Mouse (Mus musculus) cerebellum, adult 9-10 months (tissue): ENCODE measurements around the gene Slc9a2.
"Not testable (repeated sequence)": the region's sequence is repeated elsewhere in the genome, so short reads cannot be mapped to it uniquely, and the experiment has no call there.

Experiments
- DNase-seq: peaks from one replicate; pipeline ENCODE4 v3.0.0; 2022

Gene Slc9a2

DNA sequence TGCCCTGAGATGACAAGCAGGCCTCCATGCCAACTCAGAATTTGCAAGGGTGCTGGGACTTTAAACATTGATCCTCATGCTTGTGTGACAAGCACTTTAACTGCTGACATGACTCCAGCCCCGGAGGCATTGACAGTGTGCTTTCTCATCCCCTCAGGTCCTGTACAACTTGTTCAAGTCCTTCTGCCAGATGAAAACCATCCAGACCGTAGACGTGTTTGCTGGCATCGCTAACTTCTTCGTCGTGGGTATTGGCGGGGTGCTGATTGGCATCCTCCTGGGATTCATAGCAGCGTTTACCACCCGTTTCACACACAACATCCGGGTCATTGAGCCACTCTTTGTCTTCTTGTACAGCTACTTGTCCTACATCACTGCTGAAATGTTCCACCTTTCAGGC lies 45.7 kb downstream of the Slc9a2 start:
- no peak for DNase-seq

DNA sequence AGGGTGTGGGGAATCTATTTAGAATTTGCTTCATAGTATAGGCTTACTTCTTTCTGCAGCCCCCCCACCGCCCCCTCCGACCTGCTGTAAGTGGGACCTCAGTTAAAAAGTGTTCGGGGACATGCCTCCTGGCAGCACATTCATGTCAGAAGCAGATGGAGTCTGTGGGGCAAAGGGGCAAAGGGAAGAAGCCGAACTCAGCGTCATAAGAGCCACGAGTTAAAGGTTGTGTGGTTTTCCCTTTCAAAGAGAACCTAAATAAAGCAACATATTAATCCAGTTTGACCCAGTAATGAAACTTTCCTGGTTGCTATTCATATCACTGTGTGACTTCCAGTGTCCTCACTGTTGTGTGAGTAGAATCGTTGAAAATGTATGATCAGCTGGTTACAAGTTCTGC lies 47.0 kb downstream of the Slc9a2 start:
- DNase-seq, result no peak

DNA sequence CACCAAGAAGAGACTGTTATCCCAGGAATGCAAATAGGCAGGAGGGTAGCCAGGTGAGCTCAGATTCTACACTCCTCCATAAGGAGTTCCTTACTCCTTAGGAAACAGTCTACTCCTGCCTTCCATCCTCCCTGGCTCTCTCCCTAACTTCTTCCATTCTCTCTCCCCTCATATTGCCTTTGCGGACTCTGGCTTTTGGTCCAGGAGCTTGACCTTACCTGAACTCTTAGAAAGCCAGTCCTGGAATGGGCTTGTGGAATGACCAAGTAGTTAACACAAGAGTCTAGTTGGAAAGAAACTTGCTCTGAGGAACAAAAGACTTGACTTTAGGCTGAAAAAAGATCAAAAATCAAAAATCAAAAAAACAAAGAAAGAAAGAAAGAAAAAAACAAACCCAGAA lies 48.3 kb downstream of the Slc9a2 start:
- no peak for DNase-seq

DNA sequence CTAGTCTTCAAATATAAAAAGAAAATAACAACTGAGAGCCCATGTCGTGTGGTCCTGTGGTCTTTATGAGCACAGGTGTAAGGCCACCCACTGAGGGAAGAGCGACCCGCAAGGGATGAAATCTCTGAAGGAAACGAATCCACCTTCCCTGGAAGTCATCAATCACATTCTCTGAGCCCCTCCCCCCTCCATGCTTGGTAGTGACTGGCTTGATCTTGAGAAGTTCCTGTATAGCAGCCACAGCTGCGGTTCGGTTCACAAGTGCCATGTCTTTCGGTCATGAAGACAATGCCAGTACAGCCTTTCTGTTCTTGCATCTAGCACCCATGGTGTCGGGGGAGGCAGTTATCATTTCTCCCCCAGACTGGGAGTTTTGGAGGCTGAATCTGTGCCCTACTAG lies 57.3 kb downstream of the Slc9a2 start:
- no peak for DNase-seq

DNA sequence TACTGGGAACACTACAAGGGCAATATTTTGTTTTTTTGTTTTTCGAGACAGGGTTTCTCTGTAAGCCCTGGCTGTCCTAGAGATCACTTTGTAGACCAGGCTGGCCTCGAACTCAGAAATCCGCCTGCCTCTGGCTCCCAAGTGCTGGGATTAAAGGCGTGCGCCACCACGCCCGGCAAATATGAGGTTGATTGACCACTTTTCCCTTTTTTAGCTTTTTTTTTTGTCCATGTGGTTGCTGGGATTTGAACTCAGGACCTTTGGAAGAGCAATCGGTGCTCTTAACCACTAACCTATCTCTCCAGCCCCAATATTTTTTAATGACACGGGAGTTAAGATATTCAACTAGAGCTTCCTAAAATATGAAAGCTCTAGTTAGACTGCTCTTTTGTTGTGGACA lies 57.9 kb downstream of the Slc9a2 start:
- not testable (repeated sequence) for DNase-seq

DNA sequence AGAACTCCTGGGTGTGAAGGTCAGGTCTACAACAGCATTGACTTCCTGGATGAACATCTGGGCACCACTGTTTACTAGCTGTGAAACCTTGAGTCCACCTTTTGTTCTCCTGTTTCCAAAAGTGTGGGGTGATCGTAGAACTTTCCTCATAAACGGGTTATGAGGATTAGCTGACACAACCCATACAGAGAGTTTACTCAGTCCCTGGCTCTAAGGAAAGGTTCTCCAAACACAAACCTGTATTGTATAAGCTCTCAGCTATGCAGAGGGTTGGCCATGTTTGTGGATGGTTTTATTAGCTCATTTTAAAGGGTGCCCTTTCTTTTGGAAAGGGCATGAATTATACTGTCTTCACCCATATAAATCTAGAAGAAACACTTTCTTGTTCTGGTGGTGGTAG lies 60.4 kb downstream of the Slc9a2 start:
- no peak for DNase-seq

DNA sequence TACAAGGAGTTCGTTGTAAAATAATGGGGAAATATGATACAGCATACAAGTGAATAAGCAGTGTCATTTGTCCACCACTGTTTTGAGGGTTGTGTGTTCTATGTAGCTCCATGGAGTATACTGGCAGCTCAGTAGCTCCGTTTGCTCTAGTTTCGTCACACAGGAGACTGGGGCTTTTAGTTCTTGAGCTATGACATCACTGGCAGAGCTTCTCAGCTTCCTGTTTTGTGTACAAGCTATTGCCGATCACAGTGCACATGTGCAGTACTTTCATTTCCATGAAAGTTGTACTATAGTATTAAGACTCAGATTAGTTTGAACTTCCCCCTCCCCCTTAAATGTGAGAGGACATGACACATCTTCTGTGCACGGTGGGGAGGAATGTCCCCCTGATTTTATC lies 65.7 kb downstream of the Slc9a2 start:
- no peak for DNase-seq

DNA sequence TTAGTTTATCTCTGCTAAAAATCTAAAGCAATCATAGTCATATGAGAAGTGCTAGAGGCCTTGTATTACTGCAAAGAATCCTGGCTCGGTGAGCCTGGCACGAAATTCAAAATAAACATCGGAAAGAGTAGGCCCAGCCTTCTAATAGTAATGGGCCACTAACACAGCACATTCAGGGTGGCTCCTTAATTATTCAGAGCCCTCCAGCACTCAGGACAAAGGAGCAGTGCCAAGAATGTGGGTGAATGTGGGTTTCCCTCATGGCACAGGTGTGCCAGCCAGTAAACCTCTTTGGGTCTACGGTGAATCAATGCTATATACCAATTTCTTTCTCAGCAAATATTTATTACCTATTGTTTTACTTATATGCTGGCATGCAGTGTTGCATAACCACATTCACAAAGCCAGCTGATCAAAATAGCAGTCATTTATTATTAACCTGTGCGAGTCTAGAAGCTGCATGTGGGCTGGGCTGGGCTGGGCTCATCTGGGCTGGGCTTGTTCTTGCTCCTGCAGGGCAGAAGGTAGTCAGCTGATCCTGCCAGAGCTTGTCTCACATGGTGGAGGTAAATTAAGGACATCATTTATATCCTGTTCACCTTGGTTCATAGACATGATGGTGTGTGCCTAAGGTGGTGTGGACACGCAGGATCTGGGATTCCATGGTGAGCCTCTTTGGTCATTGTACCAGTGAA lies 79.5 kb downstream of the Slc9a2 start:
- DNase-seq, result no peak

DNA sequence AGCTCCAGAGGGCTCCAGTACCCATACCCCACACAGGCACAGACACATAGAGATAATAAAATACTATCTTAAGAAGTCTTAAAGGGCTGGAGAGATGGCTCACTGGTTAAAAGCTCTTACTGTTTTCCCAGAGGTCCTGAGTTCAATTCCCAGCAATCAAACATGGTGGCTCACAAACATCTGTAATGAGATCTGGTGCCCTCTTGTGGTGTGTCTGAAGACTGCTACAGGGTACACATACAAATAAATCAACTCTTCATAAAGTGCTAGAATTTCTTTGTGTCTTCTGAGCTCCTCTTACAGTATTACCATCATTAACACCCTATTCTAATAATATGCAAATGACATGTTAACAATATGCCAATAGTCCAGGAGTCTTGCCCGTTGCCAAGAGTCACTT lies 83.7 kb downstream of the Slc9a2 start:
- DNase-seq, result no peak

DNA sequence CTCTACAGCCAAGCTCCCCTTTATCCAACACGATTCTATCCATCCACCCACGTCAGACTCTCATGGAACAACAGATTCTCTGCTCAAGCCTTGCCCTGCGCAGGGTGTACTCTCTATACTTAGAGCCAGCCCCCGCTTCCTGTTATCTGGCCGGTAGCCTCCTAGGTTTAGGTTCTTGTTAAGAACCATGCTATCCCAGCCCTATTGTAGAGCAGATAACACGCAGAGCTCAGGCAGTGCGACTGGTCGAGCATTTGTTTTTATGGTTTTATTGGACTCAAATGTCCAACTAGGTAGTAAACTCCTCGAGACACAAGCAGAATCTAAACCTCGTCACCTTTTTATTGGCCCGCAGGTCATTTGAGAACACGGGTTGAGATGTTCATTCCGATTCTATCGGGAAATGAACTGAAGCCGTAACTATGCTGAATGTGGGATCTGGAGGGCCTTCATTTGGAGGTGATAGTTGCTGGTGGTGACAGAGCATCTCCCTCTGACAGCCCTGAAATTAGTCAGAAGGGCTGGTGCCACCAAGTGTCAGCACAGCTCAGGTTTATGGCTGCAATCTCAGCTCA lies 84.4 kb downstream of the Slc9a2 start:
- no peak for DNase-seq

DNA sequence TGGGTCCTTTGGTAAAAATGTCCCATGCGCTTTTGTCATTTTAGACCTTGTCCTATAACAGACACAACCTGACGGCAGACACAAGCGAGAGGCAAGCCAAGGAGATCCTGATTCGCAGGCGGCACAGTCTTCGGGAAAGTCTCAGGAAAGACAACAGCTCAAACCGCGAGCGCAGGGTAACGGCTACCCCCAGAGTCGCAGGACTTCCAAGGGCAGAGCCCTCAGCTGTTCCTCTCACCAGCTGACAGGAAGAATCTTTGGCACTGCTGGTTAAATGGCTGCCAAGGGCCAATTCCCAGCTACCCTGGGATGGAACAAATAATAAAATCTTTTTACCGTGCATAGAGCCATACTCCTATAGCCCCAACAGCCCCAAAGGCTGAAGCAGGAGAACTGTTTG lies 85.1 kb downstream of the Slc9a2 start:
- no peak for DNase-seq

DNA sequence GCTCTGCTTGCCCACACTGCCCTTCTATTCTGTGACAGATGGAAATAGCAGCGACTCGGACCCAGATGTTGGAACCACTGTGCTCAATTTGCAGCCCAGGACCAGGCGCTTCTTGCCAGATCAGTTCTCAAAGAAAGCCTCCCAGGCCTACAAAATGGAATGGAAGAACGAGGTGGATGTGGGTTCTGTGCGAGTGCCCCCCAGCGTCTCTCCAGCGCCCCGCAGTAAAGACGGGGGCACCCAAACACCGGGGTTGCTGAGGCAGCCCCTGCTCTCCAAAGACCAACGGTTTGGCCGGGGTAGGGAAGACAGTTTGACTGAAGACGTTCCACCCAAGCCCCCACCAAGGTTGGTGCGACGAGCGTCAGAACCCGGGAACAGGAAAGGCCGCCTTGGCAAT lies 87.2 kb downstream of the Slc9a2 start:
- DNase-seq, result no peak

DNA sequence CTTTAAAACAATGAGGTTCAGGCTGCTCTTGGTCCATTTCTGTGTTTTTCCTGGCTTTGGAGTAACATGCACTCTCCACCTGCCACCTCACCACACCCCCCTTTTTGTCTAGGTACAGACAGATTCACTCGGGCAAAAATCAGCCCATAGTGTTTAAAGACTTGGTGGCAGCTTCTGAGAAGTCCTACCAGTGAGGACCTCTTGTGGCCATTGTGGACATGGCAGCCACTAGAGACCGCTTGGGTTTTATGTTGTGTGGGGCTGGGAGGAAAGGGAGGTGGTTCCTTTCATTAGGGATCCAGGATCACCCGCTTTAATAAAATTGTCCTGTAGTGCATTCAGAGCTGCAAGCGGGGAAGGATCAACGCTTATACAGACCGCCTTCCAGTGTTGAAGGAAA lies 88.2 kb downstream of the Slc9a2 start:
- DNase-seq, result no peak

DNA sequence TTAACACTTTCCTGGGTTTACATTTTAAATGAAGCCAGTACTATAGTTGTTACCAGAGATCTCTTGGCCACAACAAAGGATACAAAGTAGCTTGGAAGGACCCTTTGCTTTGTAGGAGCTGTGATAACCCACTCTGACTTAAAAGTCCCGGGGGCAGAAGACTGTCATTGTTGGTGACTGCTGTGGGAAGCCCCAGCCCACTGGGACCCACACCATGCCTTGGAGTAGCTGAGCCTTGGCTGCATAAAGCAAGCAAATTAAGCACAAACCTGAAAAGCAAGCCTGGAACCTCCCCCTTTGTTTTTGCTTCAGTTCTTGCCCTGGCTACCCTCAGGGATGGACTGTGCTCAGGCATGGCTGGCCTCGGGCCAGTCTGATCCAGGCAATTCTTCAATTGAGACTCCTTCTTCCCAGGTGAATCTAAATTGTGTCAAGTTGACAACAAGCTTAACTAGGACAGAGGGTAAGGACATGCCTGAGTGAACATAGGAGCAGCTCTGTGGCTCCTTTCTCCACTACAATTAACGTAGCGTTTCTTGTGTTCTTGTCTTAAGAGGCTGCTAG lies 89.0 kb downstream of the Slc9a2 start:
- DNase-seq, result no peak

DNA sequence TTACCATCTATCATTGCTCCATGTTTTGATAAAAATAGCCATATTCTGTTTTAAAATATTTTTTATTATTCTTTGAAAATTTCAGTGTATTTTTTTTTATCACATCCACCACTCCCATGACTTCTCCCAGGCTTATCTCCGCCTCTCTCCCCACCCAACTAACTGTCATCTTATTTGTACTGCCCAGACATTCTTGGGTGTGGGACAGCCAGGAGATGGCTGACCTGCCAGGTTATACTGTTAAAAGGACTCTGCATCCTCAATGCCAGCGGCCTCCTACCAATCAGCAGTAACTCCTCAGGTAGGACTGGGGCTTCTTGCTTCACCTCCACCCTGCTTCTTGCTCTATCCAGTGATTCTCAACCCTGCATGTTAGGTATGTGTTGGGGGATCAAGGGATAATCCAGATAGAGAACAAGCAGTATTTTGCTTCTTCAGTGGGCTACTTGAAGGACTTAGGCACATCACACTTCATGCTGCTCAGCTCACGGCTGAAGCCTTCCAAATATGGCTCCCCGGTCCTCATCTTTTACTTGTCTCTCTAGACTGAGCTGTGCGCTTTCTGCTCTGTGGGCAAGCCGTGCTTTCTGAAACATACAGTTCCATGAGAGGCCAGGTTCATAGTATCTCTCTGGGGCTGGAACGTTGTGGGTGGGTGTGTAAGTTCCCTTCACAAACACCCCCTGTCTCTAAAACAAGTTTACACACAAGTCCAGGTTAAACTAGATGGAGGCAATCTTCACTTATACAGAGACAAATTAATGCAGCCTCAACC lies 91.0 kb downstream of the Slc9a2 start:
- no peak for DNase-seq

DNA sequence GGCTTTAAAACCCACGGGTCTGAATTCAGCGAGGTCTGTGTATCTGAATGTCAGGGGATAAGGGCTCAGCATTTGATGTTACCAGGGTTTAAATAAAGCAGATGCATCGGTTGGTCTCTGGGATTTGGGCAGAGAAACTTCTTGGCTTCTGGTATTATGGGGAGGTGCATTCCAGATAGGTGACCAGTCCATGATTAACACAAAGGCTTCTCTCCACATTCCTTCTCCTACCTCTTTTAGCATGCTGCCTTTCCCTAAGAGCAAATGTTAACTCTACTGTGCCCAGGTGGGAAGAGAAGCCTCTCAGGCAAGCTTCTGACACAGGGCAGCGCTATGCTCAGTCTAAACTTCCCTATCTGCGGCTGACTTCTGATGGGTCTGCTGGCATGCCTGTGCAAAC lies 92.9 kb downstream of the Slc9a2 start:
- no peak for DNase-seq

DNA sequence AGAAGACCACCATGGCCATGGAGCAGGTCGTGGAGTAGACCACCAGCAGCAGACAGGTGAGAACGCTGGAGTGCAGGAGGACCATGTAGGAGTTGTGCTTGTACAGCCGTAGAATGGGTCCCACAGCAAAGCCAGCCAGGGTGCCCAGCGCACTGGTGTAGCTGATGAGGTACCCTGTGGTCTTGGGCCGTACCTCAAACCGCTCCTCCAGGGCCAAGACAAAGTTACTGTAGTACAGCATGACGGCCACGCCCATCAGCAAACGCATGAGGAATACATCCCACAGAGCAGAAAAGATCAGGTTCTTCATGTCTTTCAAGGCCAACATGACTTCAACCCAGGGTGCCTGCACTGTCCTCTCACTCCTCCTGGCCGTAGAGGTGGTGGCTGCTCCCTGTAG lies 93.7 kb downstream of the Slc9a2 start:
- DNase-seq, result no peak

DNA sequence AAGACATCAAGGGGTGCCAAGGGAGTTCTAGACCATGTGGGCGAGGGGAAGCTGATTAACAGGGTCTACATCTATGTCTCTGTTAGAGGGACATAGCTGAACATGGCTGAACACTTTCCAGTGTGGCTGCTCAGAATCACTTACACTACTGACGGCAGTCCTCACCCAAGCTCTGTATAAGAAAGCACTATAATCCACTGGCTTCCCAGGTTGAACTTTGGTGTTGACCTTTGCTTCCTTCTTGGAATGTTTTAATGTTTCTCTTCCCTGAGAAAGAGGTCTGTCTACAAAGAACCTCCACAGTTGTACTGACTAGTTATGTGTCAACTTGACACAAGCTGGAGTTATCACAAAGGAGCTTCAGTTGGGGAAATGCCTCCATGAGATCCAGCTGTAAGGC lies 95.7 kb downstream of the Slc9a2 start:
- no peak for DNase-seq

DNA sequence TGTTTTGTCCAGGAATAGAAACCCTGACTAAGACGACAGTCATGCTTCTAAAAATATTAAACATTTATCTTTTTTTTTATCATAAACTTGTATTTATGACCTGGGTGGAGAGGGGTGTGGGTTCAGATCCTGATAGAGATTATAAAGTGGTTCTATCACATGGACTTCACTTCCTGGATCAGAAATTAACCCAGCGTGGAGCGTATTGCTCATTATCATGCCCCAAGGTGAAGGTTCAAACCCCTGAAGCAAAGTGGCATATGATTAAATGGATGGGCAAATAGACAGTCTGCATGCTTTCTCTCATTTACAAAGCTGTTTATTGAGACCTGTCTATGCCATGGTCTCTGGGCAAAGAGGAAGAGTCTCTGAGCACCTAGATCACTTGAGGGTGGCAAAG lies 96.4 kb downstream of the Slc9a2 start:
- DNase-seq, result no peak

DNA sequence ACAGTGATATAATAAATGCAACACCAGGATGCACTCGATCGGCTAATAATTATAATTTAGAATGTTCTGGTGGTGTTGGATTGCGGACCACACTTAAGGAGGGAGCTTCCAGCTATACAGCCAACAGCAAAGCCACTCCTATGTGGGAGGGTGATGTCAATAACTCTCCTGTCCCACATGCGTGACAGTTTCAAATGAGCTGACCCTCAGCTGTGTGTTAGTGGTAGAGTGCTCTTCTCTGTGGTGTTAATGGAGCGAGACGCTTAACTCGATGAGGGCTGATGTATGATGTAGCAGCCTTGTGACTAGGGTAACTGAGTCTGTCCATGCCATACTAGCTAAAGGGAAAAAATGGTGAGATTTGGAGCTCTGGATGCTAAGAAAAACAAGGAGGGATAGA lies 103.1 kb downstream of the Slc9a2 start:
- DNase-seq, result no peak

DNA sequence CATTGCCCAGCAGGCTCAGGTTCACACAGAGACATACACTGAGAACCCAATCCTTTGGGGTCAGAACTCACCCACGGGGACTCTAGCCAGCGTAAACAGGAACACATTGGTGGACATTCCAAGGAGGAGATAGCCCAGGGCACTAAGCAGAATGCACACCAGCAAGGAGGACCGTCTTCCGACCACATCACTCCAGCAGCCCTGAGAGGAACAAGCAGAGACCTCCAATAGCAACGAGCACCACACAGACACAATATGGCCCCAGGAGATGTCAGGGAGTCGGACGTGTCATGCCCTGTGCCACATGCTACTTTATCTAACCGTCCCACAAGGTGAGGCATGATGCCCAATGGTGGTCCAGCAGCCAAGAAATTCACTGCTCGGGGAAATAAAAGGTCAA lies 103.9 kb downstream of the Slc9a2 start:
- DNase-seq, result no peak

DNA sequence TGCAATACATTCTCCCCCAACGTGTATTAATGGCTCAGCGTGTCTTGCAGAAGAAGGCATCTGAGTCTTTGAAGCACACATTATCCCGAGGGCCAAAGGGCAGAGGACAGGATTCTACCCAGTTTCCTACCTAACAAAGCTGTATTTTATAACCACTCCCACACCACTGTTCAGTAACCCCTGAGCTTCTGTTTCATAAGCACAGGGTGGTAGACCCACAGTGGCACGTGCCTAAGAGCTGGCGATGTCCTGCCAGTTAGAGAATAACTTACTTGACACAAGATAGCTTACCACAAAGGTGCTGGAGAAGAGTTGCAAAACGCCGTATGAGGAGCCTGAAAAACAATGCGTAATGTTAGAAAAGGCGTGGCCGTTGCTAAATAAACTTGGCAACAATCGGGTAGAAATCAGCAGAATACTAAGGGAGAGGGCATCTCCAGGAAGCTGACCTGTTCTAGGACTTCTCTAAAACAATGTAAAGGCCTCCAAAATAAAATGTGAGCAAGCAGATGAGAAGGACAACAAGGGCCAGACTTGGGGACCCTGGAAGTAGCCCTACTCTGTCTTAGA lies 105.6 kb downstream of the Slc9a2 start:
- DNase-seq, result no peak

DNA sequence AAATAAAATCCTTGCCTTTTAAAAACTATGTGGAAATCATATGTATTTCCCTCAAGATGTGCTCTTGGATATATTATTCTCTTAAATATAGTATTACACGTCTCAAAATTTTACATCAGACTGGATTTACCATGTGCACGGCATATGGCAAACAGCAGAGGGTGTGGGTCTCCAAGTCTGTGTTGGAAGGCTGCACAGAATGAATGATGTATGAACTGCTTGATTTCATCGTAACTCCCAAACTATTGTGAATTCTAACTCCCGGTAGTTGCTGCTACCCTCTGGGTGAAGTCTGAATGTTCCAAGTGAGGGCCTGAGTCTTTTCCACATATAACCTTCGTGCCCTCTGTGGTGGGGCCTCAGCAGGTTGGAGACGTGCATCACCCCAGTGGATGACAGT lies 108.6 kb downstream of the Slc9a2 start:
- no peak for DNase-seq
